Mouse (Mus musculus) bone marrow macrophage, adult 2 months (primary cell): ENCODE data around the gene Upp1. TPM values are rescaled to one million over a fixed set of nuclear protein-coding genes. Genes with fewer than 3 reads are reported as not detected.
"Not testable (repeated sequence)": the region's sequence is repeated elsewhere in the genome, so short reads cannot be mapped to it uniquely, and the experiment has no call there.

Experiments
- H3K27ac ChIP-seq: 2 replicates; pipeline ENCODE4 v1.5.1; 2012; ENCODE audit warnings: low read depth, low read length; ENCODE audit not compliant: insufficient read depth
- H3K4me1 ChIP-seq: 2 replicates; pipeline ENCODE4 v1.6.1; 2012; ENCODE audit warnings: low read length; ENCODE audit not compliant: control insufficient read depth, insufficient read depth
- H3K4me3 ChIP-seq: 2 replicates; pipeline ENCODE4 v1.5.1; 2012; ENCODE audit warnings: mild to moderate bottlenecking, low read length, moderate library complexity; ENCODE audit not compliant: insufficient read depth
- CTCF ChIP-seq: IDR thresholded peaks from 2 replicates; pipeline ENCODE4 v1.5.1; 2012; ENCODE audit warnings: low read depth, mild to moderate bottlenecking, low read length, moderate library complexity
- POLR2A ChIP-seq: IDR thresholded peaks from 2 replicates; pipeline ENCODE4 v1.6.1; 2012; ENCODE audit warnings: mild to moderate bottlenecking, low read depth, low read length, borderline replicate concordance
- polyA plus RNA-seq: library from polyadenylated mRNA; stranded (reverse); fragments of >200 nt; gene quantifications from 2 replicates; pipeline ENCODE4 v1.2.4, GENCODE M21; 2012; ENCODE audit not compliant: missing spikeins, insufficient read depth, insufficient read length

The Upp1 gene
- polyA plus RNA-seq, 1 experiment = not detected

- TF ChIP-seq POLR2A (no peak), CTCF (no peak)
- no peaks in the 10 kb centered on the region for H3K4me1 ChIP-seq
- no peak overlapping the region for H3K4me3 ChIP-seq
- H3K27ac ChIP-seq = no peak overlapping the region
These were observed 8.6 kb downstream of the Upp1 start for GRCm38 (mm10) chr11:9126373-9127107.

GRCm38 (mm10) chr11:9128110-9128509 is 10.2 kb downstream of the Upp1 start:
- TF ChIP-seq CTCF = no peak
- no peak for TF ChIP-seq POLR2A

GRCm38 (mm10) chr11:9129528-9129927 is 11.6 kb downstream of the Upp1 start:
- Histone ChIP-seq H3K27ac (no peak overlapping the region), H3K4me1 (no peaks in the 10 kb centered on the region), H3K4me3 (no peak overlapping the region)
- TF ChIP-seq POLR2A = no peak
- TF ChIP-seq CTCF = no peak

More at GRCm38 (mm10) chr11:9128110-9128509, 10.2 kb downstream of the Upp1 start:
- H3K4me3 ChIP-seq = no peak overlapping the region
- H3K27ac ChIP-seq = no peak overlapping the region
- no peaks in the 10 kb centered on the region for H3K4me1 ChIP-seq

GRCm38 (mm10) chr11:9131688-9132087 is 13.8 kb downstream of the Upp1 start:
- no peaks in the 10 kb centered on the region for H3K4me1 ChIP-seq
- H3K4me3 ChIP-seq = no peak overlapping the region
- TF ChIP-seq CTCF = no peak
- no peak for TF ChIP-seq POLR2A
- H3K27ac ChIP-seq = no peak overlapping the region

- Histone ChIP-seq H3K27ac (no peak overlapping the region), H3K4me3 (no peak overlapping the region), H3K4me1 (no peaks in the 10 kb centered on the region)
- TF ChIP-seq POLR2A = no peak
- no peak for TF ChIP-seq CTCF
These were observed 17.8 kb downstream of the Upp1 start for GRCm38 (mm10) chr11:9135589-9136246.

- no peak for TF ChIP-seq POLR2A
- TF ChIP-seq CTCF = peak; percentile 85
- H3K27ac ChIP-seq = no peak overlapping the region
- H3K4me3 ChIP-seq = no peak overlapping the region
- no peaks in the 10 kb centered on the region for H3K4me1 ChIP-seq
These were observed 18.6 kb downstream of the Upp1 start for GRCm38 (mm10) chr11:9136471-9136870.

- TF ChIP-seq POLR2A (no peak), CTCF (no peak)
- Histone ChIP-seq H3K4me3 (no peak overlapping the region), H3K27ac (no peak overlapping the region), H3K4me1 (no peaks in the 10 kb centered on the region)
These were observed 27.2 kb downstream of the Upp1 start for GRCm38 (mm10) chr11:9145113-9145512.

- TF ChIP-seq POLR2A (no peak), CTCF (no peak)
- no peak overlapping the region for H3K27ac ChIP-seq
- H3K4me3 ChIP-seq = no peak overlapping the region
- no peaks in the 10 kb centered on the region for H3K4me1 ChIP-seq
These were observed 28.2 kb downstream of the Upp1 start for GRCm38 (mm10) chr11:9146115-9146514.

GRCm38 (mm10) chr11:9146683-9147082 is 28.8 kb downstream of the Upp1 start:
- Histone ChIP-seq H3K27ac (no peak overlapping the region), H3K4me3 (no peak overlapping the region), H3K4me1 (no peaks in the 10 kb centered on the region)
- TF ChIP-seq CTCF (no peak), POLR2A (no peak)

- Histone ChIP-seq H3K4me3 (no peak overlapping the region), H3K4me1 (no peaks in the 10 kb centered on the region), H3K27ac (no peak overlapping the region)
- TF ChIP-seq CTCF (no peak), POLR2A (no peak)
These were observed 30.3 kb downstream of the Upp1 start for GRCm38 (mm10) chr11:9148206-9148605.

GRCm38 (mm10) chr11:9150403-9150802 is 32.5 kb downstream of the Upp1 start:
- H3K4me3 ChIP-seq, H3K27ac ChIP-seq, H3K4me1 ChIP-seq: not testable (repeated sequence)
